Mouse (Mus musculus) right cerebral cortex, postnatal 4 days (tissue): ENCODE measurements around the gene Vmn1r47.
"Not testable (repeated sequence)": the region's sequence is repeated elsewhere in the genome, so short reads cannot be mapped to it uniquely, and the experiment has no call there.

Experiments used
- DNase-seq: peaks from one replicate; pipeline ENCODE4 v3.0.0-alpha.2; 2022

The Vmn1r47 gene

GRCm38 (mm10) chr6:90015847-90016246 lies at the start of gene Vmn1r47:
Gene Vmn1r47, plus strand, starts transcription at chr6:90016147.
- not testable (repeated sequence) for DNase-seq

GRCm38 (mm10) chr6:89966341-89966740 lies 49.6 kb upstream of the Vmn1r47 start:
- DNase-seq: no peak

GRCm38 (mm10) chr6:89969013-89969412 lies 46.9 kb upstream of the Vmn1r47 start, which contains the start of gene Vmn1r46:
Gene Vmn1r46, plus strand, starts transcription at chr6:89969313.
- no peak for DNase-seq

GRCm38 (mm10) chr6:89985989-89986388 lies 30.0 kb upstream of the Vmn1r47 start:
- DNase-seq: no peak

- DNase-seq: not testable (repeated sequence)
These were observed 20.8 kb downstream of the Vmn1r47 start, which contains the start of gene Vmn1r48 for GRCm38 (mm10) chr6:90036741-90037140. Gene Vmn1r48, minus strand, starts transcription at chr6:90036841.
